Mouse (Mus musculus): ENCODE data around the gene Sorbs2. TPM values are rescaled to one million over a fixed set of nuclear protein-coding genes. Genes with fewer than 3 reads are reported as not detected.

The Sorbs2 gene
- polyA plus RNA-seq, 1 experiment from 2014 or later, result 113 TPM

DNA sequence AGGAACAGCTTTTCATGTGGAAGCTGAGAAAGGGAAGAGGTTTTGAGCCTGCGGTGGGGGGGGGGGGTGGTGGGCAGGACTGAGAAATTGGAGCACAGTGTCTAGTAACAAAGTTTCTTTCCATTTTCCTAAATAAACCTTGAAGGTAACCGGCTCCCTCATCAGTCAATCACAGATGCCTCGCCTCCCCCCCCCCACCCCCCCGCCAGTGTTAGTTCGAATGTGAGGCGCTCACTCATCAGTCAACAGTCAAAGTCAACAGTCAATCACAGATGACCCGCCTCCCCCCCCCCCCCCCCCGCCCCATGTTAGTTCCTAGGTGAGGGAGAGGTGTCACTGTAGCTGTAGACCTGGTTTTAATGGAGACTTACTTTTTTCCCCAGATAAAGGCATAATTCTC lies 123.4 kb downstream of the Sorbs2 start:
- ATAC-seq (ENCODE audit: low FRiP score), result no peak
- no peaks in the 10 kb centered on the region for H3K9me3 ChIP-seq
- H3K36me3 ChIP-seq (replicated peaks), result no peaks in the 10 kb centered on the region
- no peaks in the 10 kb centered on the region for H3K27me3 ChIP-seq
- WGBS, result 79% methylated on average over 7 of the region's 8 CpGs
- no peak overlapping the region for H3K27ac ChIP-seq
- H3K4me3 ChIP-seq (replicated peaks), result no peak overlapping the region
- no peak overlapping the region for H3K9ac ChIP-seq
- peaks cover 34% of the 10 kb centered on the region for H3K4me1 ChIP-seq
- no peak overlapping the region for H3K4me2 ChIP-seq

DNA sequence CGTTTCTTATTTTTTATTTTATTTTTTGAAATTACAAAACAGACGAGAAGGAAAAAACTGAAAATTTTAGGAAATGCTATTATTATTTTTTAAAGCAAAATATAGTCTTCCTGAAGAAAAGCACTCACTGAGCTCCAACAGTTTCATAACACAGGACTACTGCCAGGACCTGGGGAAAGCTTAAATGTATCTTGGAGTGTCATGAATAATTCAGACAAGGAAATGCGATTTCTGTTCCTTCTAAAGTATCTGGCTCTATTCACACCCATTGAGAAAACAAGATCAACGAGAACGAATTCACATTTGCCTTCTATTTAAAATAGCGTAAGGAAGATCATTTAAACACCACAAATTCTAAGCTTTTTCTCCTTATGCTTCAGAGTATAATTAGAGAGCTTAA lies 127.6 kb downstream of the Sorbs2 start:
- WGBS, result 68% methylated on average over 6 of the region's 6 CpGs
- no peaks in the 10 kb centered on the region for H3K9me3 ChIP-seq
- no peak overlapping the region for H3K27ac ChIP-seq
- no peaks in the 10 kb centered on the region for H3K27me3 ChIP-seq
- ATAC-seq (ENCODE audit: low FRiP score), result no peak
- H3K4me3 ChIP-seq (replicated peaks), result no peak overlapping the region
- H3K4me2 ChIP-seq, result no peak overlapping the region
- no peak overlapping the region for H3K9ac ChIP-seq
- H3K4me1 ChIP-seq, result peaks cover 8% of the 10 kb centered on the region
- no peaks in the 10 kb centered on the region for H3K36me3 ChIP-seq (replicated peaks)

DNA sequence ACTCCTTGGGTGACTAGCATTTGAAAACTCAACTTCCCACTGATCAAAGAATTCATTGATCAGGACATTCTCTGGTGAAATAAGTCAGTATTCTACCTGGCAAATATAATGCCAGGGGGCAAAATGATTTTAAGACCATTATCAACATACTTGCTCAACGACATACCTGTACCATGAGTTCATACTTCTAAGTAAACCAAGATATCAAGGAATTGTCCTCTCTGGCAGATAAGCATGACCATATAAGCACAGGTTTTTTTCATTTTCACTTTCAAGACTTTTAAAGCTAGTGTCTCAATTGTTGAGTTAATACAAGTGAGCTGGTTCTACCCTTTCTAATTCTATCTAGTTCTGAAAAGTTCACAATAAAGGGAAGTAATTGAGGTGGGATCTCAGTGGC lies 130.2 kb downstream of the Sorbs2 start:
- H3K27me3 ChIP-seq, result no peaks in the 10 kb centered on the region
- H3K36me3 ChIP-seq (replicated peaks), result no peaks in the 10 kb centered on the region
- no peaks in the 10 kb centered on the region for H3K9me3 ChIP-seq
- H3K27ac ChIP-seq, result no peak overlapping the region
- H3K4me3 ChIP-seq (replicated peaks), result no peak overlapping the region
- 93% methylated on average over 1 of the region's 1 CpGs for WGBS
- H3K4me2 ChIP-seq, result no peak overlapping the region
- H3K9ac ChIP-seq, result no peak overlapping the region
- H3K4me1 ChIP-seq, result peaks cover 9% of the 10 kb centered on the region
- no peak for ATAC-seq (ENCODE audit: low FRiP score)

DNA sequence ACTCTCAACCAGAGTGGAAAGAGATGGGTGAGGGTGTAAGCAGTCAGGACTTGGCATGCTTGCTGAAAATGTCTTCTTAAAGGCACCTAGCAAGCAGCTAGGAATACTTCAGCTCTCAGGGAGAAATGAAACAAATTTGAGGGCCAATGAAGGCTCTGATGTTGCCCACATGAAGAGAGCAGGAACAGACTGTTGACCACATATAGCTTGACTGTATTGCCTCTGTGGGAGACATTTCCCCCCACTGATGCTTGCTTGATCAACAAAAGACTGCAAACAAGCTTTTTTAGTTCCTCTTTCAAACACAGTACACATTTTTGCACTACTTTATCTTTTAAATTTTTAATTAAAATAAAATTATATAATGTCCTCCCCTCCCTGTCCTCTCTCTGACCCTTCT lies 131.9 kb downstream of the Sorbs2 start:
- ATAC-seq (ENCODE audit: low FRiP score), result no peak
- no peak overlapping the region for H3K4me2 ChIP-seq

DNA sequence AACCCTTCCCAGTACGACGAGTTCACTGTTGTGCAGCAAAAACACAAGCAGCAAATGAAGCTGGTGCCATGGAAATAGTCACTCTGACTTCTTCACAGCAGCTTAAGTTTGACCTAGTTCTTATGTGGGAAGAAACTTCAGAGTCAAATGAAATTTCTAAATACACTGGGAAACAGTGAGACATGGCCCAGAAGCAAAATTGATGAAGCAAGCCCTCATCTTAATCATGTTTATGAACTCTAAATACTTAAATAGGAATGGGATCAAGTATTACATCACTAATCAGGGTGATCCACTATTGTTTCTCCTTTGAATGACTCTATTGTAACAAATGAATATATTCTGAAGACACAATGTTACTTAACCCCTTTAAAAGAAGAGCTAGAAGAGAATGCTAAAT lies 137.1 kb downstream of the Sorbs2 start:
- Histone ChIP-seq H3K9ac (no peak overlapping the region), H3K4me2 (no peak overlapping the region), H3K27ac (no peak overlapping the region), H3K27me3 (no peaks in the 10 kb centered on the region), H3K36me3 (replicated peaks) (no peaks in the 10 kb centered on the region), H3K4me1 (peaks cover 5% of the 10 kb centered on the region; the same call in 1 of the 2 replicates), H3K4me3 (replicated peaks) (no peak overlapping the region), H3K9me3 (no peaks in the 10 kb centered on the region)
- no peak for ATAC-seq (ENCODE audit: low FRiP score)
- WGBS, result 73% methylated on average over 2 of the region's 2 CpGs

More for the DNA sequence above, 131.9 kb downstream of the Sorbs2 start:
- Histone ChIP-seq H3K27me3 (no peaks in the 10 kb centered on the region), H3K4me3 (replicated peaks) (no peak overlapping the region), H3K9ac (no peak overlapping the region), H3K36me3 (replicated peaks) (no peaks in the 10 kb centered on the region), H3K4me1 (peaks cover 9% of the 10 kb centered on the region), H3K27ac (no peak overlapping the region), H3K9me3 (no peaks in the 10 kb centered on the region)

- WGBS, result 95% methylated on average over 7 of the region's 7 CpGs
- no peaks in the 10 kb centered on the region for H3K27me3 ChIP-seq
- H3K4me2 ChIP-seq, result no peak overlapping the region
- H3K36me3 ChIP-seq (replicated peaks), result no peaks in the 10 kb centered on the region
- H3K4me3 ChIP-seq (replicated peaks), result no peak overlapping the region
- no peak overlapping the region for H3K27ac ChIP-seq
- no peaks in the 10 kb centered on the region for H3K9me3 ChIP-seq
- no peaks in the 10 kb centered on the region for H3K4me1 ChIP-seq
- H3K9ac ChIP-seq, result no peak overlapping the region
- ATAC-seq (ENCODE audit: low FRiP score), result no peak
Observed at GRCm38 (mm10) chr8:45649063-45649462, 141.5 kb downstream of the Sorbs2 start.

- Histone ChIP-seq H3K9ac (no peak overlapping the region), H3K27ac (no peak overlapping the region), H3K4me3 (replicated peaks) (no peak overlapping the region), H3K36me3 (replicated peaks) (no peaks in the 10 kb centered on the region), H3K9me3 (no peaks in the 10 kb centered on the region), H3K4me2 (no peak overlapping the region), H3K27me3 (no peaks in the 10 kb centered on the region), H3K4me1 (peaks cover 7% of the 10 kb centered on the region)
- no peak for ATAC-seq (ENCODE audit: low FRiP score)
- WGBS, result 86% methylated on average over 5 of the region's 5 CpGs
Observed at GRCm38 (mm10) chr8:45649966-45650365, 142.4 kb downstream of the Sorbs2 start.

DNA sequence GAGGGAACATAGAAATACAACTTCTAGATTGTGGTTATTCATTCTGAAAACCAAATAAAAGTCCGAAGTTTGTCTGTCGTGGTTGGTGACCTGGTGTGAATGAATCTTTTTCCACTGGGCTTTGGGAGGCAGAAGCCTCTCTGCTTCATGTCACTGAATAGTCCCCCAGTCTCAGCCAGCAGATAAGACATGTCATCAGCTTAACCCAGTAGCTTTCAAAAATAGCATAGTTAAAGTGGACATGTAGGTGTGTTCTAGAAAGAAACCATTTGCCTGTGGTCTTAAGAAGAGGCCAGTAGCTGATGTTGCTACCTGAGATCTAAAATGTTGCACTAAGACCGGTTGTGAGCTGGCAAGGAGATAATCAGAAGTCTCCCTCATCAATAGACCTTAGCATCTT lies 150.4 kb downstream of the Sorbs2 start:
- no peak for ATAC-seq (ENCODE audit: low FRiP score)
- Histone ChIP-seq H3K27ac (no peak overlapping the region), H3K4me3 (replicated peaks) (no peak overlapping the region), H3K9me3 (no peaks in the 10 kb centered on the region), H3K4me2 (no peak overlapping the region), H3K4me1 (peaks cover 41% of the 10 kb centered on the region), H3K36me3 (replicated peaks) (no peaks in the 10 kb centered on the region), H3K27me3 (no peaks in the 10 kb centered on the region), H3K9ac (no peak overlapping the region)
- 77% methylated on average over 3 of the region's 3 CpGs for WGBS

- peaks cover 41% of the 10 kb centered on the region for H3K4me1 ChIP-seq
- 0 out of 2 replicates have a peak overlapping the region, but pooled peaks have one; percentile 4 for H3K4me2 ChIP-seq
- H3K36me3 ChIP-seq (replicated peaks), result no peaks in the 10 kb centered on the region
- H3K4me3 ChIP-seq (replicated peaks), result no peak overlapping the region
- no peak overlapping the region for H3K27ac ChIP-seq
- no peaks in the 10 kb centered on the region for H3K9me3 ChIP-seq
- no peak for ATAC-seq (ENCODE audit: low FRiP score)
- 34% methylated on average over 18 of the region's 18 CpGs for WGBS
- no peaks in the 10 kb centered on the region for H3K27me3 ChIP-seq
- H3K9ac ChIP-seq, result no peak overlapping the region
Observed at GRCm38 (mm10) chr8:45658458-45659325, 151.1 kb downstream of the Sorbs2 start.

GRCm38 (mm10) chr8:45659473-45659872 lies 151.9 kb downstream of the Sorbs2 start:
- WGBS, result 76% methylated on average over 4 of the region's 4 CpGs
- no peak overlapping the region for H3K4me3 ChIP-seq (replicated peaks)
- H3K4me1 ChIP-seq, result peaks cover 39% of the 10 kb centered on the region
- no peak for ATAC-seq (ENCODE audit: low FRiP score)
- no peak overlapping the region for H3K9ac ChIP-seq
- no peaks in the 10 kb centered on the region for H3K27me3 ChIP-seq
- no peaks in the 10 kb centered on the region for H3K9me3 ChIP-seq
- no peak overlapping the region for H3K4me2 ChIP-seq
- H3K36me3 ChIP-seq (replicated peaks), result no peaks in the 10 kb centered on the region
- no peak overlapping the region for H3K27ac ChIP-seq

DNA sequence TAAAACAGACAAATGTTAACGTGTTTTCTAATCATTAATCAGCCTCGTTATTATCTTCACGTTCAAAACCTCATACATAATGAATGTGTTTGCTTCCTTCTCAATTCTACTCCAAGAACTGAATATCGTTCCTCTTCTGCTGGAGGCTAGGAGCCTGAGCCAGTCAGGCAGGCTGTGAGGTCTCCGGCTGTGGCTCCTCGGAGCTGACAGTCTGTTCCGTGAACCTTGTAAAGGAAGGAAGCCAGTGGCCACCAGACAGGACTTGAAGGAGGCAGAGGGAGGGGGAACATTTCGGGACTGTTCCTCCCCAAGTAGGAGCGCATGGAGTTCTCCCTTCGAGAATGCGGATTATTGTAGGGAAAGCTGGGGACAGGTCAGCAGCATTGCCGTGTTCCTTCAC lies 153.0 kb downstream of the Sorbs2 start:
- no peaks in the 10 kb centered on the region for H3K9me3 ChIP-seq
- no peak overlapping the region for H3K4me2 ChIP-seq
- no peaks in the 10 kb centered on the region for H3K36me3 ChIP-seq (replicated peaks)
- peaks cover 33% of the 10 kb centered on the region; the same call in 1 of the 2 replicates for H3K4me1 ChIP-seq
- H3K4me3 ChIP-seq (replicated peaks), result no peak overlapping the region
- no peaks in the 10 kb centered on the region for H3K27me3 ChIP-seq
- ATAC-seq (ENCODE audit: low FRiP score), result no peak
- 58% methylated on average over 12 of the region's 12 CpGs for WGBS
- H3K27ac ChIP-seq, result no peak overlapping the region
- H3K9ac ChIP-seq, result no peak overlapping the region

GRCm38 (mm10) chr8:45661605-45662004 lies 154.0 kb downstream of the Sorbs2 start:
- WGBS, result 57% methylated on average over 4 of the region's 4 CpGs
- Histone ChIP-seq H3K4me2 (no peak overlapping the region), H3K4me1 (peaks cover 28% of the 10 kb centered on the region; the same call in 1 of the 2 replicates), H3K9me3 (no peaks in the 10 kb centered on the region), H3K27me3 (no peaks in the 10 kb centered on the region), H3K9ac (no peak overlapping the region), H3K4me3 (replicated peaks) (no peak overlapping the region), H3K36me3 (replicated peaks) (no peaks in the 10 kb centered on the region), H3K27ac (no peak overlapping the region)
- ATAC-seq (ENCODE audit: low FRiP score), result no peak

- Histone ChIP-seq H3K36me3 (replicated peaks) (no peaks in the 10 kb centered on the region), H3K9me3 (no peaks in the 10 kb centered on the region), H3K4me2 (no peak overlapping the region), H3K27ac (no peak overlapping the region), H3K9ac (no peak overlapping the region), H3K27me3 (no peaks in the 10 kb centered on the region), H3K4me3 (replicated peaks) (no peak overlapping the region), H3K4me1 (peaks cover 4% of the 10 kb centered on the region; the same call in 1 of the 2 replicates)
- no peak for ATAC-seq (ENCODE audit: low FRiP score)
- WGBS, result 89% methylated on average over 7 of the region's 7 CpGs
Observed at GRCm38 (mm10) chr8:45666221-45666620, 158.6 kb downstream of the Sorbs2 start.
